Comparison of ENCODE assay signal across 13 mouse cellular contexts in the genomic region with DNA sequence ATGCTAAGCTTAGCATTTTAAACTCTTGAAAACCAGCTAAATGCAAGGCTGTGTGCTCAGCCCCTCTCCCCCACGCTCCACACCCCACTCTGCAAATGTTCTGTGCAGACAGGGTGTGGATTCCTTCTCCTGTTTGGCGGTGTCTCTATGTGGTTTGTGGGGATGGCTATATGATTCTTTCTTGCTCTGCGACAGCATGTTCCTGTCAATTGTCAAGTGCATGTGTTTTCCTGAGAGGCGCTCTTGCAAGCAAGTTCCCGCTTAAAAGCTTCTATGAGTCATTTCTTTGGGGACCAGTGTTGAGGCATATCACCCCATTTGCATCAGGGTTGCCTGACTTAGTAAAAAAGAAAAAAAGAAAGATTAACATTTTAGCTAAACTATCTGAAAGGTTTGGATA.
DNase-seq lines count a peak whose midpoint lies in the region; ATAC-seq and TF ChIP-seq lines count a peak whose summit lies in the region.
"Had no signal": no experiment of that assay in that cellular context is flagged by ENCODE, and none has a peak within 500 bp of the region (broad histone marks: within the 10 kb centered on the region; RNA-seq: fewer than 3 reads in every experiment).

No protein-coding gene starts in this region.

- H3K27me3 ChIP-seq in midbrain, postnatal 0 days (ENCODE audit: insufficient read depth, low read length) = no peaks in the 10 kb centered on the region
- H3K27me3 ChIP-seq: limb, embryonic 13.5 days; lung, embryonic 15.5 days; midbrain, embryonic 12.5 days had no signal

- H3K9ac ChIP-seq in midbrain, postnatal 0 days (replicated peaks; ENCODE audit: low read length, poor library complexity, severe bottlenecking) = no peak overlapping the region
- H3K9ac ChIP-seq: embryonic facial prominence, embryonic 13.5 days; limb, embryonic 13.5 days; lung, embryonic 15.5 days; midbrain, embryonic 12.5 days had no signal

- H3K4me3 ChIP-seq in midbrain, postnatal 0 days (ENCODE audit: low read depth, low read length) = no peak overlapping the region
- H3K4me3 ChIP-seq: embryonic facial prominence, embryonic 13.5 days; limb, embryonic 13.5 days; lung, embryonic 15.5 days; midbrain, embryonic 12.5 days had no signal

- H3K36me3 ChIP-seq in midbrain, postnatal 0 days (ENCODE audit: insufficient read depth, low read length) = no peaks in the 10 kb centered on the region
- H3K36me3 ChIP-seq: embryonic facial prominence, embryonic 13.5 days; limb, embryonic 13.5 days; lung, embryonic 15.5 days; midbrain, embryonic 12.5 days had no signal

- no peaks in the 10 kb centered on the region for H3K4me1 ChIP-seq in midbrain, postnatal 0 days (ENCODE audit: insufficient read depth, low read length)
- H3K4me1 ChIP-seq: lung, embryonic 15.5 days had no signal

- no peak for TF ChIP-seq CTCF in midbrain, postnatal 0 days (IDR thresholded peaks at IDR 0.05)

- DNase-seq in frontal cortex, adult 2 months (ENCODE audit: extremely low spot score in 1 of 2, low spot score in 1 of 2) = no peak
- peak; percentile 46 to 52 for DNase-seq in spleen, postnatal 36 days (ENCODE audit: low spot score in 2 of 2)
- DNase-seq in spleen, adult 18-20 months = no peak
- DNase-seq in thymus, postnatal 4 days = peak; percentile 30
- no peak for DNase-seq in neural tube, embryonic 10.5 days (ENCODE audit: extremely low spot score, low spot score)
- DNase-seq in midbrain, postnatal 0 days (ENCODE audit: low spot score) = no peak
- DNase-seq: kidney, postnatal 14 days had no signal

- peak; percentile 56; the same call in 1 of the 2 replicates for ATAC-seq in frontal cortex, adult (ENCODE audit: low TSS enrichment)
- 0 out of 2 replicates have a peak, but pooled peaks have one; percentile 15 for ATAC-seq in megakaryocyte, adult 5-6 weeks (ENCODE audit: poor library complexity, severe bottlenecking)
- ATAC-seq in midbrain, postnatal 0 days (ENCODE audit: low FRiP score) = no peak

- no peak overlapping the region for H3K27ac ChIP-seq in midbrain, postnatal 0 days (ENCODE audit: low read depth, low read length)
- H3K27ac ChIP-seq: embryonic facial prominence, embryonic 13.5 days; limb, embryonic 13.5 days; lung, embryonic 15.5 days; midbrain, embryonic 12.5 days had no signal

- H3K9me3 ChIP-seq in midbrain, postnatal 0 days (ENCODE audit: low read length) = no peaks in the 10 kb centered on the region
- H3K9me3 ChIP-seq: embryonic facial prominence, embryonic 13.5 days; limb, embryonic 13.5 days; lung, embryonic 15.5 days; midbrain, embryonic 12.5 days had no signal

- 83% methylated on average over 5 of the region's 5 CpGs for WGBS in midbrain, postnatal 0 days

- H3K4me2 ChIP-seq in midbrain, postnatal 0 days (ENCODE audit: low read depth, low read length, poor library complexity, severe bottlenecking) = no peak overlapping the region
- H3K4me2 ChIP-seq: lung, embryonic 15.5 days; midbrain, embryonic 12.5 days had no signal

Comparison
In these comparisons a context has a peak if more than half of its experiments do, and no peak if none do; other contexts are left out.
1. DNase-seq: peak in spleen, postnatal 36 days (2 of 2) and thymus, postnatal 4 days (single experiment); none in frontal cortex, adult 2 months (0 of 2), spleen, adult 18-20 months (0 of 2), neural tube, embryonic 10.5 days (single experiment) and midbrain, postnatal 0 days (single experiment).